Mouse (Mus musculus): Measurements from ENCODE around the gene Tab2.

- TF ChIP-seq CTCF (conservative IDR thresholded peaks at IDR 0.05; ENCODE audit: low read length) = peak; percentile 75
- TF ChIP-seq NANOG (IDR thresholded peaks at IDR 0.05; ENCODE audit: borderline replicate concordance, low read length) = no peak
- TF ChIP-seq POU5F1 (IDR thresholded peaks at IDR 0.05; ENCODE audit: borderline replicate concordance, low read length) = no peak
Measured at GRCm38 (mm10) chr10:7870571-7871315, 85.3 kb downstream of the Tab2 start.

All from E14TG2a.4 (cell line).